Mouse (Mus musculus) cortical plate, adult 2 months (tissue): ENCODE results near the gene Ube2h.

Source experiments
- CTCF ChIP-seq: fragments of 200-500 bp; IDR thresholded peaks from 2 replicates; pipeline ENCODE4 v1.5.1; 2011; ENCODE audit warnings: mild to moderate bottlenecking, control low read depth, low read length; ENCODE audit not compliant: insufficient read depth; ENCODE audit errors: extremely low read depth
- POLR2A ChIP-seq: fragments of 200-500 bp; IDR thresholded peaks from 2 replicates; pipeline ENCODE4 v1.6.1; 2011; ENCODE audit warnings: mild to moderate bottlenecking, low read length, control low read depth; ENCODE audit not compliant: insufficient read depth; ENCODE audit errors: extremely low read depth

DNA sequence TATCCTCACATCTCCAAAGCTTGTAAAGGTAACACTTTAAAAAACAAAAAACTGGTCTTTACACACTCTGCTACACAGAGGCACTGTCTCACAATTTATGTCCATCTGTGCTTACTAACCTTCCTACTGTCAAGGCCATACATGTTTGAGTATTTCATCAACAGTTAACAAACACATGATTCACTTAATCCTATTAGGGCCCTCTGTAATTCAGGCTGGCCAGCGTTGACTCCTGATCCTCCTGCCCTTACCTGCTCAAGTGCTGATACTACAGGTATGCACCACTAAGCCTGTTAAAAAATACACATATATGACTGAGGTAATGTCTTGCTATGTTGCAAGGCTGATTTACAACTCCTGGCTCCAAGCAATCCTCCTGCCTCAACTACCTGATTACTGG, 46.4 kb downstream of the Ube2h start:
- TF ChIP-seq CTCF (no peak), POLR2A (no peak)
